Mouse (Mus musculus): ENCODE data around the gene Sit1.

GRCm38 (mm10) chr4:43483535-43484091, at the start of gene Sit1:
- TF ChIP-seq CHD2 (IDR thresholded peaks at IDR 0.05; ENCODE audit: low read depth, low read length) (no peak), MAFK (IDR thresholded peaks at IDR 0.05; ENCODE audit: insufficient read depth, low read depth, low read length) (no peak), HCFC1 (IDR thresholded peaks at IDR 0.05; ENCODE audit: borderline replicate concordance, insufficient read depth, low read length) (no peak), ZNF384 (IDR thresholded peaks at IDR 0.05; ENCODE audit: low read depth, low read length) (no peak), ZC3H11A (IDR thresholded peaks at IDR 0.05; ENCODE audit: borderline replicate concordance, low read depth, low read length) (no peak)

All from ES-E14 (cell line).